Mouse (Mus musculus) thymus, adult 2 months (tissue): Measurements from ENCODE around the gene Olfr1395. TPM values are rescaled to one million over a fixed set of nuclear protein-coding genes. Genes with fewer than 3 reads are reported as not detected.
"Not testable (repeated sequence)": the region's sequence is repeated elsewhere in the genome, so short reads cannot be mapped to it uniquely, and the experiment has no call there.

Experiments
- DNase-seq: peaks from one replicate; pipeline ENCODE4 v3.0.0; 2021
- H3K27ac ChIP-seq: fragments of 200-500 bp; 2 replicates; pipeline ENCODE4 v1.5.1; 2012; ENCODE audit warnings: low read length, control low read depth; ENCODE audit not compliant: control insufficient read depth, insufficient read depth
- H3K27me3 ChIP-seq: fragments of 200-500 bp; 2 replicates; pipeline ENCODE4 v1.6.1; 2012; ENCODE audit warnings: mild to moderate bottlenecking, low read length, moderate library complexity, mixed read lengths; ENCODE audit not compliant: control insufficient read depth, insufficient read depth
- H3K36me3 ChIP-seq: fragments of 200-500 bp; 2 replicates; pipeline ENCODE4 v1.6.1; 2012; ENCODE audit warnings: mild to moderate bottlenecking, low read length, moderate library complexity; ENCODE audit not compliant: control insufficient read depth, insufficient read depth
- H3K4me1 ChIP-seq: fragments of 200-500 bp; replicated peaks from 2 replicates; pipeline ENCODE4 v1.6.1; 2012; ENCODE audit warnings: low read length; ENCODE audit not compliant: control insufficient read depth, insufficient read depth
- H3K4me3 ChIP-seq: fragments of 200-500 bp; 2 replicates; pipeline ENCODE4 v1.5.1; 2012; ENCODE audit warnings: mild to moderate bottlenecking, low read length, control low read depth, moderate library complexity; ENCODE audit not compliant: control insufficient read depth, insufficient read depth
- CTCF ChIP-seq: fragments of 200-500 bp; IDR thresholded peaks from 2 replicates; pipeline ENCODE4 v1.5.1; 2012; ENCODE audit warnings: mild to moderate bottlenecking, control low read depth, low read length, moderate library complexity, borderline replicate concordance; ENCODE audit not compliant: control insufficient read depth, poor library complexity, insufficient read depth; ENCODE audit errors: extremely low read depth
- POLR2A ChIP-seq: fragments of 200-500 bp; IDR thresholded peaks from 2 replicates; pipeline ENCODE4 v1.6.1; 2012; ENCODE audit warnings: mild to moderate bottlenecking, low read length, control low read depth, moderate library complexity; ENCODE audit not compliant: control insufficient read depth, poor library complexity, insufficient read depth; ENCODE audit errors: extremely low read depth
- WGBS: fragments of 180-500 bp; shearing (Covaris S2); methylation state at CpG from one replicate; pipeline ENCODE4 v1.1.7; 2018; 5-methylcytosine and 5-hydroxymethylcytosine counted together
- polyA plus RNA-seq: library from polyadenylated mRNA; depleted of rRNA; stranded (reverse); fragments of >200 nt; gene quantifications from 2 replicates; pipeline ENCODE4 v1.2.3, GENCODE M21; 2012; rRNA removed

Gene Olfr1395
- polyA plus RNA-seq, 1 experiment = not detected

DNA sequence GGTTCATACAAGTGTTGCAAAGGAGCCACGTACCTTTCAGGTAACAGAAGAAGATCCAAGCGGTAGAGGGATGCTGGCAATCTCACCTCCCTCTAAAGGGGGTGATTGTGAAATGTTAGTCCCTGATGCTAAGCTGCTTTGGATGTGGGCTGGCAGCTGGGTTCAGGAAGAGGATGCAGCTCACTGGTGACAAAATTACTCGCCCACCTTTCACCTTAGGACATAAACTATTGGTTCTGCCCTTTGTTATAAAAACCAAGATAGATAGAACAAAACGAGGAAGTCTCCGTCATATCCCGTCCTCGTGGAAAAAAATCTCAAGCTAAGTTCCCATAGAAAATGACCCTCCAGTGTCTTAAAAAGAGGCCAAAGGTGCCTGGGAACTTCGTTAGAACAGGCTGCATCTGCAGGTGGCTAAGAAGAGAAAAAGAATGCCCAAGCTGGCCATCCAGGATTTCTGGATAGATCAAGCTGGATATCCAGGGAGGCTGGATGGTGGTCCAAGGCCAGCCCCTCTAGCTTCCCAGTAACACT, 44.9 kb downstream of the Olfr1395 start, which contains the start of gene Btnl9:
TSS of gene Btnl9 (minus strand) at position 205 of the 534 bp plus-strand sequence.
- no peak within 1 kb of the TSS for H3K27ac ChIP-seq
- H3K36me3 ChIP-seq = no peaks in the 10 kb centered on the region
- TF ChIP-seq POLR2A = no peak
- no peak for TF ChIP-seq CTCF
- H3K4me1 ChIP-seq = no peaks in the 10 kb centered on the region
- WGBS = 79% methylated on average over 8 of the region's 8 CpGs
- H3K4me3 ChIP-seq = no peak within 1 kb of the TSS
- H3K27me3 ChIP-seq = no peaks in the 10 kb centered on the region
- DNase-seq = no peak

GRCm38 (mm10) chr11:49187701-49188100, 45.6 kb downstream of the Olfr1395 start:
- H3K27me3 ChIP-seq = no peaks in the 10 kb centered on the region
- H3K36me3 ChIP-seq = no peaks in the 10 kb centered on the region
- H3K27ac ChIP-seq = no peak overlapping the region
- no peak for DNase-seq
- no peak overlapping the region for H3K4me3 ChIP-seq
- no peaks in the 10 kb centered on the region for H3K4me1 ChIP-seq
- 93% methylated on average over 10 of the region's 10 CpGs for WGBS
- TF ChIP-seq CTCF (no peak), POLR2A (no peak)

- H3K36me3 ChIP-seq = no peaks in the 10 kb centered on the region
- H3K27me3 ChIP-seq = no peaks in the 10 kb centered on the region
- WGBS = 3% methylated on average over 7 of the region's 7 CpGs
- H3K27ac ChIP-seq = no peak overlapping the region
- peak; percentile 80 for DNase-seq
- no peaks in the 10 kb centered on the region for H3K4me1 ChIP-seq
- no peak overlapping the region for H3K4me3 ChIP-seq
- no peak for TF ChIP-seq CTCF
- TF ChIP-seq POLR2A = no peak
Measured at GRCm38 (mm10) chr11:49189737-49190136, 47.7 kb downstream of the Olfr1395 start.

DNA sequence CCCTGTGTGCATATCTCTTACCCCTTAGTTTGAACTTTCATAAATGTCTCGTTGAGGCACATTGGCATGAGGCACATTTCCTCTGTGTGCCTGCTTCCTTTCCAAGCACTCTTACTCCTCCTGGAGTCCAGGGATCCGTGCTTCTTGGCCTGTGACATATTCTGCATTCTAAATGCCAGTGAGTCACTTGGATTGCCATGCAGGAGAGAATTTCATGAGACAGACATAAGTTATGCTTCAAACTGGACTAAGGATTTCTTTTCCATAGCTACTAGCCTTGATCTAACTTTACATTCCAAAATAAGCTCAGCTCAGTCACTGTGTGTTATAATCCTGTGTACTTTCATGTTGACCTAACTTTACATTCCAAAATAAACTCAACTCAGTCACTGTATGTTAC, 49.0 kb downstream of the Olfr1395 start:
- no peak for TF ChIP-seq POLR2A
- no peak for TF ChIP-seq CTCF
- H3K27ac ChIP-seq = no peak overlapping the region
- 78% methylated on average over 2 of the region's 2 CpGs for WGBS
- no peaks in the 10 kb centered on the region for H3K36me3 ChIP-seq
- H3K27me3 ChIP-seq = no peaks in the 10 kb centered on the region
- H3K4me3 ChIP-seq = no peak overlapping the region
- DNase-seq = no peak
- H3K4me1 ChIP-seq = peaks cover 5% of the 10 kb centered on the region

DNA sequence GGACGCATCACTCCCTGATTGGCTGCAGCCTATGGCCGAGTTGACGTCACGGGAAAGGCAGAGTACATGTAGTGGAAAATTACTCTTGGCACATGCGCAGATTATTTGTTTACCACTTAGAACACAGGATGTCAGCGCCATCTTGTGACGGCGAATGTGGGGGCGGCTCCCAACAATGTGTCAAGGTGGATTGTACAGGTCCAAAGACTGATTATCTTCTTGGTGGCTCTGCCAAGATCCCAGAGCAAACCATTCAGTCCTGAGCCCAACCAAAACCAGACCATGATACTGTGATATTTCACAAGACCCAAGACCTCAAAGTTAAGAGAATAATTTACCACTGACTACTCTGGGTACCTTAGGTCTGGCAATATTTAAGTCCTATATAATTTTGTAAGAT, 52.7 kb downstream of the Olfr1395 start:
- H3K4me3 ChIP-seq, H3K27ac ChIP-seq, H3K4me1 ChIP-seq, H3K27me3 ChIP-seq, DNase-seq, H3K36me3 ChIP-seq: not testable (repeated sequence)
- 99% methylated on average over 9 of the region's 9 CpGs for WGBS

- peak; percentile 44 for DNase-seq
- no peaks in the 10 kb centered on the region for H3K36me3 ChIP-seq
- H3K27me3 ChIP-seq = no peaks in the 10 kb centered on the region
- H3K4me1 ChIP-seq = peaks cover 7% of the 10 kb centered on the region
- H3K4me3 ChIP-seq = no peak overlapping the region
- no peak for TF ChIP-seq POLR2A
- TF ChIP-seq CTCF = no peak
- 16% methylated on average over 7 of the region's 7 CpGs for WGBS
- H3K27ac ChIP-seq = no peak overlapping the region
Measured at GRCm38 (mm10) chr11:49195819-49196322, 53.8 kb downstream of the Olfr1395 start.

Other genes with a start within 250 kb of the Olfr1395 start
- gene Gm5431, start 240.1 kb upstream of the Olfr1395 start, polyA plus RNA-seq = 0.34 and 0.47 TPM in 2 replicates
- 11.4 and 11.5 TPM in 2 replicates for gene Psme2b, start 196.1 kb upstream of the Olfr1395 start, polyA plus RNA-seq
- 0.46 and 0.75 TPM in 2 replicates for gene Olfr56, start 163.4 kb upstream of the Olfr1395 start, polyA plus RNA-seq
- gene 9930111J21Rik1, start 162.9 kb upstream of the Olfr1395 start, polyA plus RNA-seq = 6.8 and 8.0 TPM in 2 replicates
- gene Gm12185, start 150.0 kb upstream of the Olfr1395 start, polyA plus RNA-seq = 0.31 and 0.73 TPM in 2 replicates
- 8.2 and 10.6 TPM in 2 replicates for gene Tgtp1, start 148.1 kb upstream of the Olfr1395 start, polyA plus RNA-seq
- gene 9930111J21Rik2, start 91.0 kb upstream of the Olfr1395 start, polyA plus RNA-seq = 4.0 and 4.1 TPM in 2 replicates
- 26.0 and 29.1 TPM in 2 replicates for gene Tgtp2, start 78.1 kb upstream of the Olfr1395 start, polyA plus RNA-seq
- gene Ifi47, start 65.7 kb upstream of the Olfr1395 start, polyA plus RNA-seq = 37.5 and 45.3 TPM in 2 replicates
- gene Olfr1396, start 27.4 kb upstream of the Olfr1395 start, polyA plus RNA-seq = 0.19 TPM in 1 of 2 replicates, not detected in the other
- gene Olfr1394, start 12.1 kb downstream of the Olfr1395 start, polyA plus RNA-seq = not detected in 2 replicates
- gene Btnl9, start 44.9 kb downstream of the Olfr1395 start, polyA plus RNA-seq = 2.6 and 3.0 TPM in 2 replicates
- gene Zfp62, start 61.0 kb downstream of the Olfr1395 start, polyA plus RNA-seq = 6.0 TPM in 2 replicates
- 336 and 378 TPM in 2 replicates for gene Mgat1, start 101.9 kb downstream of the Olfr1395 start, polyA plus RNA-seq
- 0.40 and 0.41 TPM in 2 replicates for gene Olfr1393, start 136.0 kb downstream of the Olfr1395 start, polyA plus RNA-seq
- 0.13 and 0.15 TPM in 2 replicates for gene Olfr1392, start 143.0 kb downstream of the Olfr1395 start, polyA plus RNA-seq
- not detected in 2 replicates for gene Olfr10, start 162.5 kb downstream of the Olfr1395 start, polyA plus RNA-seq
- gene Olfr1391, start 180.5 kb downstream of the Olfr1395 start, polyA plus RNA-seq = not detected in 2 replicates
- gene Olfr1390, start 192.9 kb downstream of the Olfr1395 start, polyA plus RNA-seq = not detected in 2 replicates